Mouse (Mus musculus): ENCODE results near the gene Grasp.

DNA sequence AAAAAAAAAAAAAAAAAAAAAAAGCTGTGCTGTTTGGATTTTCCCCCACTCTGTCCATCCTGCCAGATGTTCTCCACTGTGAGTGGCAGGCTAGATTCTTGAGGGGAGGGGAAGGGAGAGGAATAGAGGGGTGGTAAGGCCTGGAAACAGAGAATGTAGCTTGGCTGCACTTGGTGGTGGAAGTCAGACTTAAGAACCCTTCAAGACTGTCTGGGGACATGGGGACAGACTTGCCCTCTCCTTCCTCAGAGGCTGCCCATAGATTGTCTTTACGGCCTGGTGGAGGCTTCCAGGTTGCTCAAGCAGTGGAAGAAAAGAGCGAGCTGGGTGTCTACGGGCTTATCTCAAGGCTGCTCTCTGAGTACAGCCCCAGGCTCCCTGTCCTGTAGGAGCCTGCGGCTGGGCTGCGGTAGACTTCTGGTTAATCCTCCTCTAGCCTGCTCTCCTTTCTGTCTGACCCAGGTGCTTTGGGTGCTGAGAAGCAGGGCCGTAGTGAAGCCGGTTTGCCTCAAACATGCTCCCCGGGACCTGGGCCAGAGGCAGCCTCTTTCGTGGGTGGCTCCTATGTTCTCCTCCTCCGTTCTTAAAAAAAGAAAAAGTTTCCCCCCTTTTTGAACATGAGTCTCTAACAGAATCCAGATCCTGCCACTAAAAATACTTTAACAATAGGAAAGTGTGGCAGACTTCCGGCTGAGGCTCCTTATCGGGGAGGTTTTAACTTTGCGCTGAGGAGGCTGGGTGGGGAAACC is 37.1 kb downstream of the Grasp start:
- TF ChIP-seq TCF12 (IDR thresholded peaks at IDR 0.05; ENCODE audit: low read depth, low read length) = no peak
- no peak for TF ChIP-seq ZMIZ1 (IDR thresholded peaks at IDR 0.05; ENCODE audit: low read depth, low read length)
- TF ChIP-seq TBP (conservative IDR thresholded peaks at IDR 0.05; ENCODE audit: low read depth, low read length) = no peak
- TF ChIP-seq MEF2A (IDR thresholded peaks at IDR 0.05; ENCODE audit: borderline replicate concordance, low read depth, low read length) = no peak
- TF ChIP-seq CTCF (conservative IDR thresholded peaks at IDR 0.05 in 1 of 2, IDR thresholded peaks at IDR 0.05 in 1 of 2; ENCODE audit: low read depth in 2 of 2, low read length in 2 of 2) = no peak
- no peak for TF ChIP-seq POLR2A (IDR thresholded peaks at IDR 0.05; ENCODE audit: low read depth, low read length)
- no peak for TF ChIP-seq ZC3H11A (IDR thresholded peaks at IDR 0.05; ENCODE audit: low read depth, low read length)
